ENCODE assay signal across 10 mouse cellular contexts in the genomic region with DNA sequence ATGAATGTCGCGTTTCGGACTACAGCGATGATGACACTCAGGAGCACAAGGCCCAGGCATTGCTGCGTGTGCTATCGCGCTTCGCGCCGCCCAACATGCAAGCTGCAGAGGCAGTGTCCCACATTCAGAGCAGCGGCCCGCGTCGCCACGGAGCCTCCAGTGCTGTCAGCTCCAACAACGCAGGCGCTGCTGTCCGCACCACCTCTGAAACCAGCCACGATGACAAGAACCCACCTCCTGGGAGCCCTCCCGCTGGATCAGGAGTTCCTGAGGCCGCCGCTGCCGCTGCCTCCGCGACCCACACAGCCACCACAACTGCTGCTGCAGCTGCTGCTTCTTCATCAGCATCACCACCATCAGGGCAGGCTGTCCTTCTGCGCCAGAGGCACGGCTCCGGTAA. TPM values are rescaled to one million over a fixed set of nuclear protein-coding genes. Genes with fewer than 3 reads are reported as not detected.
A peak's percentile ranks its signal among the peaks of the same experiment; 100 is the strongest.
DNase-seq lines count a peak whose midpoint lies in the region; ATAC-seq lines count a peak whose summit lies in the region.
"Had no signal": no experiment of that assay in that cellular context is flagged by ENCODE, and none has a peak within 500 bp of the region (broad histone marks: within the 10 kb centered on the region; RNA-seq: fewer than 3 reads in every experiment).

No protein-coding gene starts in this region.

- no peaks in the 10 kb centered on the region for H3K9me3 ChIP-seq in heart, embryonic 15.5 days (replicated peaks)
- no peaks in the 10 kb centered on the region for H3K9me3 ChIP-seq in hindbrain, embryonic 13.5 days

- H3K4me2 ChIP-seq in heart, embryonic 15.5 days, result peak overlapping the region; percentile 10; the same call in 1 of the 2 replicates
- peak overlapping the region; percentile 93 for H3K4me2 ChIP-seq in hindbrain, embryonic 13.5 days

- intact Hi-C loops in heart, postnatal 10 days (cut with DNase I), result loop anchor here (10.0 kb wide), 3 partner anchors 598 to 1188 kb away; no protein-coding TSS in a partner anchor

- peaks cover 64% of the 10 kb centered on the region for H3K27me3 ChIP-seq in heart, embryonic 15.5 days
- H3K27me3 ChIP-seq in hindbrain, embryonic 13.5 days, result peaks cover 32% of the 10 kb centered on the region
- H3K27me3 ChIP-seq: CH12.LX had no signal

- no peak overlapping the region for H3K9ac ChIP-seq in heart, embryonic 15.5 days
- H3K9ac ChIP-seq in hindbrain, embryonic 13.5 days, result peak overlapping the region; percentile 79

- no peaks in the 10 kb centered on the region for H3K36me3 ChIP-seq in heart, embryonic 15.5 days
- H3K36me3 ChIP-seq in hindbrain, embryonic 13.5 days, result peaks cover 20% of the 10 kb centered on the region

- H3K4me1 ChIP-seq in heart, embryonic 15.5 days (replicated peaks), result peaks cover 17% of the 10 kb centered on the region
- peaks cover 52% of the 10 kb centered on the region for H3K4me1 ChIP-seq in hindbrain, embryonic 13.5 days (replicated peaks)

- no peak for DNase-seq in heart, postnatal 10 days
- peak; percentile 39 for DNase-seq in ZHBTc4 (ENCODE audit: low read depth, low spot score)
- peak; percentile 44 for DNase-seq in neural tube, embryonic 10.5 days (ENCODE audit: extremely low spot score, low spot score)
- DNase-seq in gastrocnemius, adult 8-10 months (ENCODE audit: low spot score in 2 of 2), result no peak
- no peak for DNase-seq in adrenal gland, adult 2 months
- DNase-seq in spleen, postnatal 10 days (ENCODE audit: low spot score in 2 of 2), result no peak

- 12% methylated on average over 28 of the region's 28 CpGs for WGBS in heart, embryonic 15.5 days
- WGBS in hindbrain, embryonic 13.5 days, result 9% methylated on average over 28 of the region's 28 CpGs

- ATAC-seq in heart, embryonic 15.5 days (replicated peaks; ENCODE audit: insufficient number of reproducible peaks, insufficient read depth, low FRiP score, low read depth), result no peak
- no peak for ATAC-seq in hindbrain, embryonic 13.5 days (ENCODE audit: low FRiP score)

- no peak overlapping the region for H3K27ac ChIP-seq in heart, embryonic 15.5 days
- H3K27ac ChIP-seq in hindbrain, embryonic 13.5 days, result peak overlapping the region; percentile 37; the same call in 1 of the 2 replicates

- 0 out of 2 replicates have a peak overlapping the region, but pooled peaks have one; percentile 5 for H3K4me3 ChIP-seq in heart, embryonic 15.5 days
- peak overlapping the region; percentile 43 for H3K4me3 ChIP-seq in hindbrain, embryonic 13.5 days

RNA-seq across cellular contexts. Expression of gene Vstm2b, which starts 4.4 kb away (rescaled TPM):
- polyA plus RNA-seq in heart, embryonic 15.5 days (2015; fragmentation: Nextera tagmentation; extraction: Ambion mirVana), result 0.24 and 0.36 TPM in 2 replicates
- under 1 TPM; 0.30 to 0.69 TPM for total RNA-seq in heart, postnatal 10 days (2021)
- polyA plus RNA-seq in hindbrain, embryonic 13.5 days (2015; fragmentation: Nextera tagmentation; extraction: Ambion mirVana), result 18.2 and 21.4 TPM in 2 replicates
- under 1 TPM in 2 of 4 experiments, not detected in 2; 0.29 to 0.34 TPM for total RNA-seq in gastrocnemius, adult 8-10 months (2022)
- total RNA-seq in adrenal gland, adult 2 months (2021), result 1 to 10 TPM in 1 of 2 experiments, under 1 TPM in 1; 0.35 to 1.9 TPM
- 1.7 and 2.6 TPM in 2 replicates for polyA plus RNA-seq in adrenal gland, adult 2 months (2012; rRNA removed)
- total RNA-seq: CH12.LX; common myeloid progenitor, adult 5-6 weeks had no signal

Comparison
In these comparisons a context has a peak if more than half of its experiments do, and no peak if none do; other contexts are left out.
1. DNase-seq: peak in ZHBTc4 (single experiment) and neural tube, embryonic 10.5 days (single experiment); none in heart, postnatal 10 days (0 of 2), gastrocnemius, adult 8-10 months (0 of 2), adrenal gland, adult 2 months (single experiment) and spleen, postnatal 10 days (0 of 2).